Mouse (Mus musculus): ENCODE measurements around the gene Cadm1. TPM values are rescaled to one million over a fixed set of nuclear protein-coding genes. Genes with fewer than 3 reads are reported as not detected.
A peak's percentile ranks its signal among the peaks of the same experiment; 100 is the strongest.

Cadm1 gene
- polyA plus RNA-seq, 1 experiment from 2014 or later: 105 TPM

GRCm38 (mm10) chr9:47516238-47516637 is 13.7 kb upstream of the Cadm1 start:
- H3K9me3 ChIP-seq (ENCODE audit: control insufficient read depth, low read length): no peaks in the 10 kb centered on the region
- DNase-seq (ENCODE audit: low spot score) (no peak), ATAC-seq (replicated peaks; ENCODE audit: low FRiP score) (no peak)
- H3K27ac ChIP-seq (ENCODE audit: low read depth, low read length): no peak overlapping the region
- 54% methylated on average over 4 of the region's 4 CpGs for WGBS
- H3K4me1 ChIP-seq (replicated peaks; ENCODE audit: control insufficient read depth, insufficient read depth, low read length): no peaks in the 10 kb centered on the region
- H3K4me2 ChIP-seq (ENCODE audit: low read depth, low read length, severe bottlenecking): no peak overlapping the region
- H3K36me3 ChIP-seq (ENCODE audit: control insufficient read depth, insufficient read depth, low read length): no peaks in the 10 kb centered on the region
- H3K4me3 ChIP-seq (ENCODE audit: low read depth, low read length): no peak overlapping the region
- no peak overlapping the region for H3K9ac ChIP-seq (ENCODE audit: low read length)
- H3K27me3 ChIP-seq (ENCODE audit: control insufficient read depth, insufficient read depth, low read length): no peaks in the 10 kb centered on the region

- Histone ChIP-seq H3K4me1 (replicated peaks; ENCODE audit: control insufficient read depth, insufficient read depth, low read length) (peaks cover 5% of the 10 kb centered on the region), H3K36me3 (ENCODE audit: control insufficient read depth, insufficient read depth, low read length) (no peaks in the 10 kb centered on the region), H3K9ac (ENCODE audit: low read length) (no peak overlapping the region), H3K27me3 (ENCODE audit: control insufficient read depth, insufficient read depth, low read length) (no peaks in the 10 kb centered on the region), H3K27ac (ENCODE audit: low read depth, low read length) (no peak overlapping the region), H3K4me3 (ENCODE audit: low read depth, low read length) (no peak overlapping the region), H3K4me2 (ENCODE audit: low read depth, low read length, severe bottlenecking) (no peak overlapping the region), H3K9me3 (ENCODE audit: control insufficient read depth, low read length) (no peaks in the 10 kb centered on the region)
- DNase-seq (ENCODE audit: low spot score) (no peak), ATAC-seq (replicated peaks; ENCODE audit: low FRiP score) (no peak)
- 94% methylated on average over 9 of the region's 9 CpGs for WGBS
These were observed 2.7 kb upstream of the Cadm1 start for GRCm38 (mm10) chr9:47527290-47527689.

GRCm38 (mm10) chr9:47527741-47528140 is 2.2 kb upstream of the Cadm1 start:
- Histone ChIP-seq H3K4me2 (ENCODE audit: low read depth, low read length, severe bottlenecking) (no peak overlapping the region), H3K9ac (ENCODE audit: low read length) (no peak overlapping the region), H3K36me3 (ENCODE audit: control insufficient read depth, insufficient read depth, low read length) (no peaks in the 10 kb centered on the region), H3K9me3 (ENCODE audit: control insufficient read depth, low read length) (no peaks in the 10 kb centered on the region), H3K4me1 (replicated peaks; ENCODE audit: control insufficient read depth, insufficient read depth, low read length) (peaks cover 8% of the 10 kb centered on the region), H3K27me3 (ENCODE audit: control insufficient read depth, insufficient read depth, low read length) (no peaks in the 10 kb centered on the region), H3K27ac (ENCODE audit: low read depth, low read length) (no peak overlapping the region), H3K4me3 (ENCODE audit: low read depth, low read length) (no peak overlapping the region)
- 80% methylated on average over 5 of the region's 5 CpGs for WGBS
- ATAC-seq (replicated peaks; ENCODE audit: low FRiP score) (no peak), DNase-seq (ENCODE audit: low spot score) (no peak)

GRCm38 (mm10) chr9:47529182-47529581 is 791 bp upstream of the Cadm1 start:
- WGBS: 2% methylated on average over 11 of the region's 11 CpGs
- H3K4me2 ChIP-seq (ENCODE audit: low read depth, low read length, severe bottlenecking): peak overlapping the region; percentile 70
- H3K27ac ChIP-seq (ENCODE audit: low read depth, low read length): no peak overlapping the region
- peak overlapping the region; percentile 45 for H3K9ac ChIP-seq (ENCODE audit: low read length)
- no peak for DNase-seq (ENCODE audit: low spot score)
- no peaks in the 10 kb centered on the region for H3K27me3 ChIP-seq (ENCODE audit: control insufficient read depth, insufficient read depth, low read length)
- no peaks in the 10 kb centered on the region for H3K36me3 ChIP-seq (ENCODE audit: control insufficient read depth, insufficient read depth, low read length)
- H3K4me1 ChIP-seq (replicated peaks; ENCODE audit: control insufficient read depth, insufficient read depth, low read length): peaks cover 14% of the 10 kb centered on the region
- H3K9me3 ChIP-seq (ENCODE audit: control insufficient read depth, low read length): no peaks in the 10 kb centered on the region
- H3K4me3 ChIP-seq (ENCODE audit: low read depth, low read length): peak overlapping the region; percentile 68
- ATAC-seq (replicated peaks; ENCODE audit: low FRiP score): no peak

GRCm38 (mm10) chr9:47530544-47530921 is 560 bp downstream of the Cadm1 start:
- no peaks in the 10 kb centered on the region for H3K27me3 ChIP-seq (ENCODE audit: control insufficient read depth, insufficient read depth, low read length)
- H3K4me2 ChIP-seq (ENCODE audit: low read depth, low read length, severe bottlenecking): peak overlapping the region; percentile 94
- H3K36me3 ChIP-seq (ENCODE audit: control insufficient read depth, insufficient read depth, low read length): no peaks in the 10 kb centered on the region
- H3K4me3 ChIP-seq (ENCODE audit: low read depth, low read length): peak overlapping the region; percentile 68
- no peaks in the 10 kb centered on the region for H3K9me3 ChIP-seq (ENCODE audit: control insufficient read depth, low read length)
- peak overlapping the region; percentile 74 for H3K27ac ChIP-seq (ENCODE audit: low read depth, low read length)
- 0% methylated on average over 21 of the region's 30 CpGs for WGBS
- H3K9ac ChIP-seq (ENCODE audit: low read length): peak overlapping the region; percentile 92
- ATAC-seq (replicated peaks; ENCODE audit: low FRiP score): peak; percentile 37
- DNase-seq (ENCODE audit: low spot score): no peak
- peaks cover 14% of the 10 kb centered on the region for H3K4me1 ChIP-seq (replicated peaks; ENCODE audit: control insufficient read depth, insufficient read depth, low read length)

GRCm38 (mm10) chr9:47530922-47531850 is 1.2 kb downstream of the Cadm1 start:
- no peaks in the 10 kb centered on the region for H3K36me3 ChIP-seq (ENCODE audit: control insufficient read depth, insufficient read depth, low read length)
- WGBS: under 1% methylated on average over 101 of the region's 110 CpGs
- peak; percentile 47; the same call in 1 of the 2 replicates for ATAC-seq (replicated peaks; ENCODE audit: low FRiP score)

GRCm38 (mm10) chr9:47532215-47532865 is 2.4 kb downstream of the Cadm1 start:
- peak; percentile 71 for DNase-seq (ENCODE audit: low spot score)
- 3% methylated on average over 20 of the region's 20 CpGs for WGBS
- Histone ChIP-seq H3K4me1 (replicated peaks; ENCODE audit: control insufficient read depth, insufficient read depth, low read length) (peaks cover 14% of the 10 kb centered on the region), H3K9ac (ENCODE audit: low read length) (peak overlapping the region; percentile 92), H3K4me2 (ENCODE audit: low read depth, low read length, severe bottlenecking) (peak overlapping the region; percentile 94), H3K4me3 (ENCODE audit: low read depth, low read length) (peak overlapping the region; percentile 68), H3K27me3 (ENCODE audit: control insufficient read depth, insufficient read depth, low read length) (no peaks in the 10 kb centered on the region), H3K36me3 (ENCODE audit: control insufficient read depth, insufficient read depth, low read length) (no peaks in the 10 kb centered on the region), H3K9me3 (ENCODE audit: control insufficient read depth, low read length) (no peaks in the 10 kb centered on the region), H3K27ac (ENCODE audit: low read depth, low read length) (no peak overlapping the region)
- no peak for ATAC-seq (replicated peaks; ENCODE audit: low FRiP score)

More at GRCm38 (mm10) chr9:47530922-47531850, 1.2 kb downstream of the Cadm1 start:
- Histone ChIP-seq H3K4me2 (ENCODE audit: low read depth, low read length, severe bottlenecking) (peak overlapping the region; percentile 94), H3K27ac (ENCODE audit: low read depth, low read length) (peak overlapping the region; percentile 74), H3K9ac (ENCODE audit: low read length) (peak overlapping the region; percentile 92), H3K9me3 (ENCODE audit: control insufficient read depth, low read length) (no peaks in the 10 kb centered on the region), H3K4me1 (replicated peaks; ENCODE audit: control insufficient read depth, insufficient read depth, low read length) (peaks cover 14% of the 10 kb centered on the region), H3K4me3 (ENCODE audit: low read depth, low read length) (peak overlapping the region; percentile 68), H3K27me3 (ENCODE audit: control insufficient read depth, insufficient read depth, low read length) (no peaks in the 10 kb centered on the region)
- DNase-seq (ENCODE audit: low spot score): peak; percentile 86

GRCm38 (mm10) chr9:47533461-47533860 is 3.5 kb downstream of the Cadm1 start:
- no peak for ATAC-seq (replicated peaks; ENCODE audit: low FRiP score)
- no peaks in the 10 kb centered on the region for H3K36me3 ChIP-seq (ENCODE audit: control insufficient read depth, insufficient read depth, low read length)
- no peak for DNase-seq (ENCODE audit: low spot score)
- H3K27me3 ChIP-seq (ENCODE audit: control insufficient read depth, insufficient read depth, low read length): no peaks in the 10 kb centered on the region
- 5% methylated on average over 8 of the region's 8 CpGs for WGBS
- H3K9ac ChIP-seq (ENCODE audit: low read length): peak overlapping the region; percentile 44
- peak overlapping the region; percentile 94 for H3K4me2 ChIP-seq (ENCODE audit: low read depth, low read length, severe bottlenecking)
- H3K4me3 ChIP-seq (ENCODE audit: low read depth, low read length): peak overlapping the region; percentile 68
- no peaks in the 10 kb centered on the region for H3K9me3 ChIP-seq (ENCODE audit: control insufficient read depth, low read length)
- no peak overlapping the region for H3K27ac ChIP-seq (ENCODE audit: low read depth, low read length)
- peaks cover 14% of the 10 kb centered on the region for H3K4me1 ChIP-seq (replicated peaks; ENCODE audit: control insufficient read depth, insufficient read depth, low read length)

Measured in forebrain, embryonic 11.5 days (tissue).